Mouse (Mus musculus) adrenal gland, adult 10 weeks (tissue): ENCODE data around the gene Zswim2. TPM values are rescaled to one million over a fixed set of nuclear protein-coding genes. Genes with fewer than 3 reads are reported as not detected.

ENCODE experiments used
- polyA plus RNA-seq: library from polyadenylated mRNA; stranded (reverse); fragments of 350-450 nt; fragmentation: Illumina TruSeq; extraction: RNeasy Lipid Tissue Mini Kit (QIAGEN cat#74804); gene quantifications from one replicate; pipeline ENCODE4 v1.2.3, GENCODE M21; 2014; ENCODE audit warnings: low read depth, low replicate concordance

Gene Zswim2
- polyA plus RNA-seq, result not detected

DNA sequence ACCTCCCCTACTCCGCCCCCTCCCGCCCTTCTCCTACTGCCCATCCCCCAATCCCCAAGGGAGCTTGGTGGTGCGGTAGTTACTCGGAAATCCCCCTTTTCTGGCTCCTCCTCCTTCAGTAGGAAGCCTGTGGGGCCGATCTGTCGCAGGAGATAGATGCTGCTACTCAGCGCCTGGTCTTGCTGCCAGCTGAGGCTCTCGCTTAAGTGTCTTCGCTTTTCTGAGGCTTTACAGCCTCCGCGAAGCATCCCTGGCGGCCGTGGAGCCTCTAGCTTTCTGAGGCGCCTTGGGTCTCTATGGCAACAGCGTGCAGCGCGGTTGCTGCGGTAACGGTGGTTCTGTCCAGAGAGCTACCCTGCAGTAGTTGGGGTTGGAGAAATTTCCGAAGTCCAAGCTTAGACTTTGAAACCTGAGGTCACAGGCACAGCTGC, at the start of gene Zswim2:
Zswim2 (minus strand) TSS at position 298 of the 431 bp plus-strand sequence.

DNA sequence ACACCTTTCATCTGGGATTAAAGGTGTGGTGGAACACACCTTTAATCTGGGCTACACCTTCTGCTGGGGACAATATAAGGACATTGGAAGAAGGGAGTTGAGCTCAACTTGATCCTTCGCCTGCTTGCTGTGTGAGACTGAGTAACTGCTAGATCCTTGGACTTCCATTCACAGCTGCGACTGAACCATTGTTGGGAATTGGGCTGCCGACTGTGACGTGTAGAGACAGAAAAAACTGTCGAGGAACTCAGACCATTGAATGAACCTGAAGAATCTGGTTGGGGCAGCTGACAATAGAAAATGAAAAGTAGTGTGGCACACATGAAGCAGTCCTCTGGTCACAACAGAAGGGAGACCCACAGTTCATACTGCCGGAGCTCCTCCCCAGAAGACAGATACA, 49.2 kb upstream of the Zswim2 start, which contains the start of gene Gm13691:
Gm13691 (plus strand) TSS at position 301 of the 400 bp plus-strand sequence.

DNA sequence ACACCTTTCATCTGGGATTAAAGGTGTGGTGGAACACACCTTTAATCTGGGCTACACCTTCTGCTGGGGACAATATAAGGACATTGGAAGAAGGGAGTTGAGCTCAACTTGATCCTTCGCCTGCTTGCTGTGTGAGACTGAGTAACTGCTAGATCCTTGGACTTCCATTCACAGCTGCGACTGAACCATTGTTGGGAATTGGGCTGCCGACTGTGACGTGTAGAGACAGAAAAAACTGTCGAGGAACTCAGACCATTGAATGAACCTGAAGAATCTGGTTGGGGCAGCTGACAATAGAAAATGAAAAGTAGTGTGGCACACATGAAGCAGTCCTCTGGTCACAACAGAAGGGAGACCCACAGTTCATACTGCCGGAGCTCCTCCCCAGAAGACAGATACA, 43.4 kb upstream of the Zswim2 start, which contains the start of gene Gm13697:
Gm13697 (plus strand) TSS at position 301 of the 400 bp plus-strand sequence.

DNA sequence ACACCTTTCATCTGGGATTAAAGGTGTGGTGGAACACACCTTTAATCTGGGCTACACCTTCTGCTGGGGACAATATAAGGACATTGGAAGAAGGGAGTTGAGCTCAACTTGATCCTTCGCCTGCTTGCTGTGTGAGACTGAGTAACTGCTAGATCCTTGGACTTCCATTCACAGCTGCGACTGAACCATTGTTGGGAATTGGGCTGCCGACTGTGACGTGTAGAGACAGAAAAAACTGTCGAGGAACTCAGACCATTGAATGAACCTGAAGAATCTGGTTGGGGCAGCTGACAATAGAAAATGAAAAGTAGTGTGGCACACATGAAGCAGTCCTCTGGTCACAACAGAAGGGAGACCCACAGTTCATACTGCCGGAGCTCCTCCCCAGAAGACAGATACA, 37.6 kb upstream of the Zswim2 start, which contains the start of gene Gm13694:
Gm13694 (plus strand) TSS at position 301 of the 400 bp plus-strand sequence.

DNA sequence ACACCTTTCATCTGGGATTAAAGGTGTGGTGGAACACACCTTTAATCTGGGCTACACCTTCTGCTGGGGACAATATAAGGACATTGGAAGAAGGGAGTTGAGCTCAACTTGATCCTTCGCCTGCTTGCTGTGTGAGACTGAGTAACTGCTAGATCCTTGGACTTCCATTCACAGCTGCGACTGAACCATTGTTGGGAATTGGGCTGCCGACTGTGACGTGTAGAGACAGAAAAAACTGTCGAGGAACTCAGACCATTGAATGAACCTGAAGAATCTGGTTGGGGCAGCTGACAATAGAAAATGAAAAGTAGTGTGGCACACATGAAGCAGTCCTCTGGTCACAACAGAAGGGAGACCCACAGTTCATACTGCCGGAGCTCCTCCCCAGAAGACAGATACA, 31.8 kb upstream of the Zswim2 start, which contains the start of gene Gm13696:
Gm13696 (plus strand) TSS at position 301 of the 400 bp plus-strand sequence.

DNA sequence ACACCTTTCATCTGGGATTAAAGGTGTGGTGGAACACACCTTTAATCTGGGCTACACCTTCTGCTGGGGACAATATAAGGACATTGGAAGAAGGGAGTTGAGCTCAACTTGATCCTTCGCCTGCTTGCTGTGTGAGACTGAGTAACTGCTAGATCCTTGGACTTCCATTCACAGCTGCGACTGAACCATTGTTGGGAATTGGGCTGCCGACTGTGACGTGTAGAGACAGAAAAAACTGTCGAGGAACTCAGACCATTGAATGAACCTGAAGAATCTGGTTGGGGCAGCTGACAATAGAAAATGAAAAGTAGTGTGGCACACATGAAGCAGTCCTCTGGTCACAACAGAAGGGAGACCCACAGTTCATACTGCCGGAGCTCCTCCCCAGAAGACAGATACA, 26.0 kb upstream of the Zswim2 start, which contains the start of gene Gm13695:
Gm13695 (plus strand) TSS at position 301 of the 400 bp plus-strand sequence.

DNA sequence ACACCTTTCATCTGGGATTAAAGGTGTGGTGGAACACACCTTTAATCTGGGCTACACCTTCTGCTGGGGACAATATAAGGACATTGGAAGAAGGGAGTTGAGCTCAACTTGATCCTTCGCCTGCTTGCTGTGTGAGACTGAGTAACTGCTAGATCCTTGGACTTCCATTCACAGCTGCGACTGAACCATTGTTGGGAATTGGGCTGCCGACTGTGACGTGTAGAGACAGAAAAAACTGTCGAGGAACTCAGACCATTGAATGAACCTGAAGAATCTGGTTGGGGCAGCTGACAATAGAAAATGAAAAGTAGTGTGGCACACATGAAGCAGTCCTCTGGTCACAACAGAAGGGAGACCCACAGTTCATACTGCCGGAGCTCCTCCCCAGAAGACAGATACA, 20.2 kb upstream of the Zswim2 start, which contains the start of gene Gm13693:
Gm13693 (plus strand) TSS at position 301 of the 400 bp plus-strand sequence.

DNA sequence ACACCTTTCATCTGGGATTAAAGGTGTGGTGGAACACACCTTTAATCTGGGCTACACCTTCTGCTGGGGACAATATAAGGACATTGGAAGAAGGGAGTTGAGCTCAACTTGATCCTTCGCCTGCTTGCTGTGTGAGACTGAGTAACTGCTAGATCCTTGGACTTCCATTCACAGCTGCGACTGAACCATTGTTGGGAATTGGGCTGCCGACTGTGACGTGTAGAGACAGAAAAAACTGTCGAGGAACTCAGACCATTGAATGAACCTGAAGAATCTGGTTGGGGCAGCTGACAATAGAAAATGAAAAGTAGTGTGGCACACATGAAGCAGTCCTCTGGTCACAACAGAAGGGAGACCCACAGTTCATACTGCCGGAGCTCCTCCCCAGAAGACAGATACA, 14.4 kb upstream of the Zswim2 start, which contains the start of gene Gm13698:
Gm13698 (plus strand) TSS at position 301 of the 400 bp plus-strand sequence.

Other genes starting within 250 kb of the Zswim2 start
- gene Itgav, start 216.8 kb downstream of the Zswim2 start, polyA plus RNA-seq, result 132 TPM
- 17.6 TPM for gene Fam171b, start 128.6 kb downstream of the Zswim2 start, polyA plus RNA-seq
- gene Gm13698, start 14.5 kb upstream of the Zswim2 start, polyA plus RNA-seq, result not detected
- gene Gm13693, start 20.3 kb upstream of the Zswim2 start, polyA plus RNA-seq, result not detected
- not detected for gene Gm13695, start 26.1 kb upstream of the Zswim2 start, polyA plus RNA-seq
- gene Gm13696, start 31.9 kb upstream of the Zswim2 start, polyA plus RNA-seq, result not detected
- not detected for gene Gm13694, start 37.7 kb upstream of the Zswim2 start, polyA plus RNA-seq
- not detected for gene Gm13697, start 43.5 kb upstream of the Zswim2 start, polyA plus RNA-seq
- not detected for gene Gm13691, start 49.3 kb upstream of the Zswim2 start, polyA plus RNA-seq